Mouse (Mus musculus): ENCODE results near the gene Cdkn1b.

The Cdkn1b gene

GRCm38 (mm10) chr6:134928889-134929310 lies 8.7 kb downstream of the Cdkn1b start:
- peak; percentile 62 to 86 for DNase-seq (ENCODE audit: low spot score in 2 of 2)

GRCm38 (mm10) chr6:134929926-134930325 lies 9.7 kb downstream of the Cdkn1b start:
- DNase-seq (ENCODE audit: low spot score in 2 of 2): peak in 1 of 2 experiments; percentile 65

- DNase-seq (ENCODE audit: low spot score in 2 of 2): no peak
These were observed 10.2 kb downstream of the Cdkn1b start for GRCm38 (mm10) chr6:134930383-134930782.

GRCm38 (mm10) chr6:134931146-134931545 lies 10.9 kb downstream of the Cdkn1b start:
- DNase-seq (ENCODE audit: low spot score in 2 of 2): no peak

GRCm38 (mm10) chr6:134932486-134933206 lies 12.4 kb downstream of the Cdkn1b start:
- DNase-seq (ENCODE audit: low spot score in 2 of 2): no peak

GRCm38 (mm10) chr6:134933207-134933558 lies 13.0 kb downstream of the Cdkn1b start:
- DNase-seq (ENCODE audit: low spot score in 2 of 2): no peak

- no peak for DNase-seq (ENCODE audit: low spot score in 2 of 2)
These were observed 14.1 kb downstream of the Cdkn1b start for GRCm38 (mm10) chr6:134934305-134934704.

- DNase-seq (ENCODE audit: low spot score in 2 of 2): no peak
These were observed 19.6 kb downstream of the Cdkn1b start for GRCm38 (mm10) chr6:134939781-134940180.

- no peak for DNase-seq (ENCODE audit: low spot score in 2 of 2)
These were observed 23.7 kb downstream of the Cdkn1b start for GRCm38 (mm10) chr6:134943759-134944407.

- no peak for DNase-seq (ENCODE audit: low spot score in 2 of 2)
These were observed 25.9 kb downstream of the Cdkn1b start for GRCm38 (mm10) chr6:134946054-134946453.

- DNase-seq (ENCODE audit: low spot score in 2 of 2): no peak
These were observed 26.7 kb downstream of the Cdkn1b start for GRCm38 (mm10) chr6:134946858-134947257.

- peak; percentile 73 to 85 for DNase-seq (ENCODE audit: low spot score in 2 of 2)
These were observed 27.3 kb downstream of the Cdkn1b start for GRCm38 (mm10) chr6:134947311-134948087.

GRCm38 (mm10) chr6:134948522-134949061 lies 28.4 kb downstream of the Cdkn1b start:
- no peak for DNase-seq (ENCODE audit: low spot score in 2 of 2)

- no peak for DNase-seq (ENCODE audit: low spot score in 2 of 2)
These were observed 29.0 kb downstream of the Cdkn1b start for GRCm38 (mm10) chr6:134949241-134949640.

- DNase-seq (ENCODE audit: low spot score in 2 of 2): no peak
These were observed 31.2 kb downstream of the Cdkn1b start for GRCm38 (mm10) chr6:134951364-134951763.

GRCm38 (mm10) chr6:134953976-134954375 lies 33.8 kb downstream of the Cdkn1b start:
- DNase-seq (ENCODE audit: low spot score in 2 of 2): no peak

- no peak for DNase-seq (ENCODE audit: low spot score in 2 of 2)
These were observed 36.2 kb downstream of the Cdkn1b start for GRCm38 (mm10) chr6:134956388-134956787.

GRCm38 (mm10) chr6:134961286-134961685 lies 41.1 kb downstream of the Cdkn1b start:
- no peak for DNase-seq (ENCODE audit: low spot score in 2 of 2)

- no peak for DNase-seq (ENCODE audit: low spot score in 2 of 2)
These were observed 41.8 kb downstream of the Cdkn1b start for GRCm38 (mm10) chr6:134961858-134962517.

GRCm38 (mm10) chr6:134962518-134962893 lies 42.3 kb downstream of the Cdkn1b start:
- DNase-seq (ENCODE audit: low spot score in 2 of 2): no peak

- DNase-seq (ENCODE audit: low spot score in 2 of 2): no peak
These were observed 43.7 kb downstream of the Cdkn1b start for GRCm38 (mm10) chr6:134963910-134964309.

GRCm38 (mm10) chr6:134966681-134967080 lies 46.5 kb downstream of the Cdkn1b start:
- no peak for DNase-seq (ENCODE audit: low spot score in 2 of 2)
